Mouse (Mus musculus) ES-E14 (cell line): ENCODE results near the gene Rnase13. TPM values are rescaled to one million over a fixed set of nuclear protein-coding genes. Genes with fewer than 3 reads are reported as not detected.
A peak's percentile ranks its signal among the peaks of the same experiment; 100 is the strongest.

Experiments
- DNase-seq: peaks from one replicate; pipeline ENCODE4 v3.0.0-alpha.2; 2013; ENCODE audit warnings: low read depth, low spot score
- H3K27ac ChIP-seq: 2 replicates; pipeline ENCODE4 v1.5.1; 2012; ENCODE audit warnings: low read depth, mild to moderate bottlenecking, low read length, moderate library complexity, mixed read lengths; ENCODE audit not compliant: poor library complexity, insufficient read depth, severe bottlenecking
- H3K36me3 ChIP-seq: 2 replicates; pipeline ENCODE4 v1.6.1; 2012; ENCODE audit warnings: mild to moderate bottlenecking, low read length, moderate library complexity, mixed read lengths; ENCODE audit not compliant: control insufficient read depth, poor library complexity, insufficient read depth, severe bottlenecking
- H3K4me1 ChIP-seq, 2 experiments: fragments of 150-350 bp in 1 of 2; sonication (generic) in 1 of 2; 2 replicates each; pipeline ENCODE4 v1.6.1; 2012; ENCODE audit warnings: low read length in 2 of 2, mild to moderate bottlenecking in 1 of 2, mixed read lengths in 1 of 2; ENCODE audit not compliant: control insufficient read depth in 2 of 2, insufficient read depth in 2 of 2, poor library complexity in 1 of 2
- H3K4me3 ChIP-seq, 2 experiments: fragments of 150-350 bp in 1 of 2; sonication (generic) in 1 of 2; 2 replicates each; pipeline ENCODE4 v1.5.1; 2012; ENCODE audit warnings: low read length in 2 of 2, low read depth in 1 of 2, mild to moderate bottlenecking in 1 of 2, mixed read lengths in 1 of 2; ENCODE audit not compliant: insufficient read depth in 1 of 2, poor library complexity in 1 of 2, severe bottlenecking in 1 of 2
- H3K9ac ChIP-seq: 2 replicates; pipeline ENCODE4 v1.6.1; 2012; ENCODE audit warnings: low read depth, mild to moderate bottlenecking, low read length, mixed read lengths; ENCODE audit not compliant: poor library complexity, insufficient read depth, severe bottlenecking
- H3K9me3 ChIP-seq: fragments of 150-350 bp; sonication (generic); 2 replicates; pipeline ENCODE4 v1.6.1; 2012; ENCODE audit warnings: low read depth, mild to moderate bottlenecking, low read length; ENCODE audit not compliant: control insufficient read depth, insufficient read depth
- CHD2 ChIP-seq: IDR thresholded peaks from 2 replicates; pipeline ENCODE4 v1.6.1; 2014; ENCODE audit warnings: mild to moderate bottlenecking, low read depth, low read length, inconsistent platforms
- HCFC1 ChIP-seq: IDR thresholded peaks from 2 replicates; pipeline ENCODE4 v1.6.1; 2012; ENCODE audit warnings: low read length, inconsistent platforms, borderline replicate concordance; ENCODE audit not compliant: insufficient read depth
- MAFK ChIP-seq: IDR thresholded peaks from 2 replicates; pipeline ENCODE4 v1.6.1; 2014; ENCODE audit warnings: mild to moderate bottlenecking, low read depth, low read length, inconsistent platforms; ENCODE audit not compliant: insufficient read depth
- ZC3H11A ChIP-seq: IDR thresholded peaks from 2 replicates; pipeline ENCODE4 v1.6.1; 2012; ENCODE audit warnings: low read depth, mild to moderate bottlenecking, inconsistent platforms, low read length, borderline replicate concordance
- ZNF384 ChIP-seq: IDR thresholded peaks from 2 replicates; pipeline ENCODE4 v1.6.1; 2012; ENCODE audit warnings: low read depth, low read length, inconsistent platforms
- in situ Hi-C, 2 experiments: fragments of 600-800 bp; cut with MboI; formaldehyde crosslinking; loops; one replicate each; pipeline ENCODE4 v1.15.1; 2025; ENCODE audit warnings: low sequenced_read_pairs in 2 of 2, inconsistent platforms in 1 of 2; ENCODE audit not compliant: unreplicated experiment in 2 of 2
- total RNA-seq: library from RNA; depleted of rRNA; stranded (reverse); fragments of 300-350 nt; gene quantifications from 2 replicates; pipeline ENCODE4 v1.2.3, GENCODE M21; 2012; rRNA removed

The Rnase13 gene
- not detected in 2 replicates for total RNA-seq

- DNase-seq: no peak
- H3K36me3 ChIP-seq: no peaks in the 10 kb centered on the region
- no peak within 1 kb of the TSS for H3K27ac ChIP-seq
Measured at GRCm38 (mm10) chr14:51922571-51922865, at the start of gene Rnase13. Gene Rnase13 (minus strand): TSS chr14:51922773.

GRCm38 (mm10) chr14:51967400-51967799 is 44.8 kb upstream of the Rnase13 start:
- in situ Hi-C loops: no loop called here
- Histone ChIP-seq H3K9ac (no peak overlapping the region), H3K4me3 (no peak overlapping the region), H3K9me3 (no peaks in the 10 kb centered on the region), H3K4me1 (no peaks in the 10 kb centered on the region), H3K27ac (no peak overlapping the region), H3K36me3 (no peaks in the 10 kb centered on the region)
- TF ChIP-seq ZC3H11A (no peak), HCFC1 (no peak), ZNF384 (no peak), MAFK (no peak), CHD2 (no peak)
- no peak for DNase-seq

More at GRCm38 (mm10) chr14:51922571-51922865, at the start of gene Rnase13:
- no peaks in the 10 kb centered on the region for H3K9me3 ChIP-seq
- H3K4me1 ChIP-seq: no peaks in the 10 kb centered on the region
- no peak for TF ChIP-seq MAFK
- no peak for TF ChIP-seq ZC3H11A
- TF ChIP-seq CHD2: no peak
- TF ChIP-seq HCFC1: no peak
- no peak for TF ChIP-seq ZNF384
- in situ Hi-C loops: loop anchor here (25.0 kb wide), 2 partner anchors 90 to 415 kb away; partner anchors contain the start of genes Sall2 (in 1 of the 2), Tmem253 (in 1 of the 2) and Zfp219 (in 1 of the 2)
- H3K4me3 ChIP-seq: no peak within 1 kb of the TSS
- no peak within 1 kb of the TSS for H3K9ac ChIP-seq

GRCm38 (mm10) chr14:51960316-51960715 is 37.7 kb upstream of the Rnase13 start:
- TF ChIP-seq ZNF384 (no peak), ZC3H11A (no peak), MAFK (no peak), CHD2 (no peak), HCFC1 (no peak)
- no peak overlapping the region for H3K9ac ChIP-seq
- H3K27ac ChIP-seq: no peak overlapping the region
- no peaks in the 10 kb centered on the region for H3K9me3 ChIP-seq
- no peaks in the 10 kb centered on the region for H3K4me1 ChIP-seq
- no peak overlapping the region for H3K4me3 ChIP-seq
- no peaks in the 10 kb centered on the region for H3K36me3 ChIP-seq
- in situ Hi-C loops: no loop called here
- no peak for DNase-seq

- Histone ChIP-seq H3K9ac (no peak overlapping the region), H3K36me3 (no peaks in the 10 kb centered on the region), H3K9me3 (no peaks in the 10 kb centered on the region), H3K4me3 (peak overlapping the region in 1 of 2 experiments; percentile 34; a peak in 1 of 4 replicates), H3K4me1 (peaks cover 2 to 6% of the 10 kb centered on the region in 2 experiments; a peak in 2 of 4 replicates), H3K27ac (no peak overlapping the region)
- in situ Hi-C loops: no loop called here
- no peak for DNase-seq
- TF ChIP-seq ZC3H11A: no peak
- no peak for TF ChIP-seq HCFC1
- no peak for TF ChIP-seq CHD2
- no peak for TF ChIP-seq ZNF384
- TF ChIP-seq MAFK: no peak
Measured at GRCm38 (mm10) chr14:51943336-51943735, 20.8 kb upstream of the Rnase13 start.

- no peak overlapping the region for H3K9ac ChIP-seq
- TF ChIP-seq ZNF384 (no peak), ZC3H11A (no peak), HCFC1 (no peak), MAFK (no peak), CHD2 (no peak)
- H3K27ac ChIP-seq: no peak overlapping the region
- H3K36me3 ChIP-seq: no peaks in the 10 kb centered on the region
- no peak for DNase-seq
- no peaks in the 10 kb centered on the region for H3K9me3 ChIP-seq
- in situ Hi-C loops: no loop called here
- peaks cover 2 to 6% of the 10 kb centered on the region in 2 experiments; a peak in 2 of 4 replicates for H3K4me1 ChIP-seq
- H3K4me3 ChIP-seq: no peak overlapping the region
Measured at GRCm38 (mm10) chr14:51942236-51942635, 19.7 kb upstream of the Rnase13 start.
